Mouse (Mus musculus): ENCODE data around the gene Srpk2. TPM values are rescaled to one million over a fixed set of nuclear protein-coding genes. Genes with fewer than 3 reads are reported as not detected.
"Not testable (repeated sequence)": the region's sequence is repeated elsewhere in the genome, so short reads cannot be mapped to it uniquely, and the experiment has no call there.

Srpk2 gene
- polyA plus RNA-seq, 1 experiment from 2014 or later = 71.4 TPM

DNA sequence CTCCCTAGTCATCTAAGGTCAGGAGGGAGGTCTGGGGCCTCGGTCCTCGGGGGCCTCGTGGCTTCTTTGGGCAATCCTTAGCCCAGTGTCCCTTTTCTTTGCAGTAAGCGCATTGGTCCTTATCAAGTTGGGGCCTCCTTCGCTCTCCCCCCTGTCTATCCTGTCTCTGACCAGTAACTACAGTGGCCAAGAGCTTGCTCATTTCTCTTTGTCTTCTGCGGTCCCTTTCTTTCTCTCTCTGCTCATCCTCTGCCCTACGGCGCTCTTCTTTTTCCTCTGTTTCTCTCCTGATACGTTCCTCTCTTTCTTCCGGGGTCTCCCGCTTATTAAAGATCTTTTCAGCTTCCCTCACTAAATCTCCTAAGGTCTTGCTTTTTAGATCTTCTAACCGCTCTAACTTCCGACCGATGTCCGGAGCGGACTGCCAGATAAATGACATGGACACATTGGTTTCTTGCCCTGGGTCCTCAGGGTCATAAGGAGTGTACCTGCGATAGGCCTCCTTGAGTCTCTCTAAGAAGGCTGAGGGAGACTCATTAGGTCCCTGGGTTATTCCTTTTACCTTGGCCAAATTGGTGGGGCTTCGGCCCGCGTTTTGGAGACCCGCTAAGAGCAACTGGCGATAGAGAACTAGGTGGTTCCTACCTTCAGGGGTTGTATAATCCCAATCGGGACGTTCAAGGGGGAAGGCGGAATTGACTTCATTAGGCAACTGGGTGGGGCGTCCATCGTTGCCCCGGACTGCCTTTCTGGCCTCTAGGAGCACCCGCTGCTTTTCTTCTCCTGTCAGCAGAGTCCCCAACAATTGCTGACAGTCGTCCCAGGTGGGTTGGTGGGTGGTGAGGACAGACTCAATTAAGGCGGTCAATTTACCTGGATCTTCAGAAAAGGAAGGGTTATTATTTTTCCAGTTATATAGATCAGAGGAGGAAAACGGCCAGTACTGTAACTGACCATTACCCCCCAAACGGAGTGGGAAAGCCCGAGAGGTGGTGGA, 22.5 kb upstream of the Srpk2 start:
- WGBS = 97% methylated on average over 34 of the region's 34 CpGs
- not testable (repeated sequence) for H3K9ac ChIP-seq; H3K27ac ChIP-seq; H3K4me3 ChIP-seq (replicated peaks); H3K4me1 ChIP-seq; H3K27me3 ChIP-seq; H3K4me2 ChIP-seq; ATAC-seq (ENCODE audit: low FRiP score)
- Histone ChIP-seq H3K9me3 (peaks cover 60% of the 10 kb centered on the region), H3K36me3 (replicated peaks) (peaks cover 72% of the 10 kb centered on the region)

GRCm38 (mm10) chr5:23697457-23697856, 13.0 kb upstream of the Srpk2 start:
- Histone ChIP-seq H3K4me1 (no peaks in the 10 kb centered on the region), H3K4me3 (replicated peaks) (no peak overlapping the region), H3K9ac (no peak overlapping the region), H3K27me3 (no peaks in the 10 kb centered on the region), H3K27ac (no peak overlapping the region), H3K36me3 (replicated peaks) (peaks cover 48% of the 10 kb centered on the region), H3K4me2 (no peak overlapping the region), H3K9me3 (peaks cover 30% of the 10 kb centered on the region)
- no peak for ATAC-seq (ENCODE audit: low FRiP score)
- 89% methylated on average over 1 of the region's 1 CpGs for WGBS

- 91% methylated on average over 4 of the region's 4 CpGs for WGBS
- ATAC-seq (ENCODE audit: low FRiP score) = no peak
- Histone ChIP-seq H3K36me3 (replicated peaks) (no peaks in the 10 kb centered on the region), H3K27ac (no peak overlapping the region), H3K9ac (no peak overlapping the region), H3K9me3 (no peaks in the 10 kb centered on the region), H3K4me1 (no peaks in the 10 kb centered on the region), H3K27me3 (no peaks in the 10 kb centered on the region), H3K4me3 (replicated peaks) (no peak overlapping the region), H3K4me2 (no peak overlapping the region)
Measured at GRCm38 (mm10) chr5:23683431-23683830, 986 bp downstream of the Srpk2 start.

GRCm38 (mm10) chr5:23679006-23679405, 5.4 kb downstream of the Srpk2 start:
- Histone ChIP-seq H3K27me3 (no peaks in the 10 kb centered on the region), H3K4me2 (no peak overlapping the region), H3K9ac (no peak overlapping the region), H3K9me3 (no peaks in the 10 kb centered on the region), H3K4me1 (peaks cover 3% of the 10 kb centered on the region; the same call in 1 of the 2 replicates), H3K27ac (no peak overlapping the region), H3K36me3 (replicated peaks) (no peaks in the 10 kb centered on the region), H3K4me3 (replicated peaks) (no peak overlapping the region)
- 53% methylated on average over 3 of the region's 3 CpGs for WGBS
- ATAC-seq (ENCODE audit: low FRiP score) = no peak

- no peak overlapping the region for H3K4me3 ChIP-seq (replicated peaks)
- H3K36me3 ChIP-seq (replicated peaks) = no peaks in the 10 kb centered on the region
- H3K27ac ChIP-seq = no peak overlapping the region
- H3K4me1 ChIP-seq = peaks cover 3% of the 10 kb centered on the region; the same call in 1 of the 2 replicates
- WGBS = 96% methylated on average over 5 of the region's 5 CpGs
- no peak for ATAC-seq (ENCODE audit: low FRiP score)
- H3K9ac ChIP-seq = no peak overlapping the region
- no peaks in the 10 kb centered on the region for H3K27me3 ChIP-seq
- H3K4me2 ChIP-seq = no peak overlapping the region
- no peaks in the 10 kb centered on the region for H3K9me3 ChIP-seq
Measured at GRCm38 (mm10) chr5:23677883-23678282, 6.5 kb downstream of the Srpk2 start.

DNA sequence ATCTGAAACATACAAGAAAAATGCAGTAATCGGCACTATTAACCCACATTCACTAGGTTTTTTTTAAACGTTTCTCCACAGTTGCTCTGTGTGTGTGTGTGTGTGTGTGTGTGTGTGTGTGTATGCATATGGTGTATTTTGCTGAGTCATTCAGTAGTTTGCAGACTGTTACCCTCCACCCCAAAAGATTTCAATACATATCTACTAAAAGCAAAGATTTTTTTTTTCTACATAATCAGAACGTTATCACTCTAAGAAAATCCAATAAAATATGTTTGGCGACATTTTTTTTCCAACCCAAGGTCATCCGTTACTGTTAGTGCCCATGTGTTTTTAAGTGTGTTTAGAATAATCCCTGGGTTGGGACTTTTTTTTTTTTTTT, 7.4 kb downstream of the Srpk2 start:
- 86% methylated on average over 5 of the region's 5 CpGs for WGBS

GRCm38 (mm10) chr5:23676156-23677071, 8.0 kb downstream of the Srpk2 start:
- H3K27ac ChIP-seq = peak overlapping the region; percentile 82
- peak overlapping the region; percentile 92 for H3K4me3 ChIP-seq (replicated peaks)
- peak overlapping the region; percentile 81 for H3K4me2 ChIP-seq
- WGBS = 9% methylated on average over 31 of the region's 41 CpGs
- no peaks in the 10 kb centered on the region for H3K9me3 ChIP-seq
- H3K27me3 ChIP-seq = no peaks in the 10 kb centered on the region
- no peaks in the 10 kb centered on the region for H3K36me3 ChIP-seq (replicated peaks)
- peak; percentile 71 for ATAC-seq (ENCODE audit: low FRiP score)
- peaks cover 3% of the 10 kb centered on the region; the same call in 1 of the 2 replicates for H3K4me1 ChIP-seq
- peak overlapping the region; percentile 84 for H3K9ac ChIP-seq

More for the DNA sequence above, 7.4 kb downstream of the Srpk2 start:
- ATAC-seq (ENCODE audit: low FRiP score) = no peak
- H3K4me1 ChIP-seq = peaks cover 3% of the 10 kb centered on the region; the same call in 1 of the 2 replicates
- no peak overlapping the region for H3K4me3 ChIP-seq (replicated peaks)
- H3K27ac ChIP-seq = no peak overlapping the region
- H3K36me3 ChIP-seq (replicated peaks) = no peaks in the 10 kb centered on the region
- H3K9ac ChIP-seq = no peak overlapping the region
- no peak overlapping the region for H3K4me2 ChIP-seq
- no peaks in the 10 kb centered on the region for H3K9me3 ChIP-seq
- no peaks in the 10 kb centered on the region for H3K27me3 ChIP-seq

GRCm38 (mm10) chr5:23675499-23676155, 8.8 kb downstream of the Srpk2 start:
- H3K9ac ChIP-seq = peak overlapping the region; percentile 84
- WGBS = under 1% methylated on average over 51 of the region's 95 CpGs
- peak overlapping the region; percentile 92 for H3K4me3 ChIP-seq (replicated peaks)
- no peaks in the 10 kb centered on the region for H3K27me3 ChIP-seq
- peak overlapping the region; percentile 82 for H3K27ac ChIP-seq
- H3K4me1 ChIP-seq = peaks cover 3% of the 10 kb centered on the region; the same call in 1 of the 2 replicates
- H3K36me3 ChIP-seq (replicated peaks) = no peaks in the 10 kb centered on the region
- no peaks in the 10 kb centered on the region for H3K9me3 ChIP-seq
- ATAC-seq (ENCODE audit: low FRiP score) = peak; percentile 90
- peak overlapping the region; percentile 81 for H3K4me2 ChIP-seq

DNA sequence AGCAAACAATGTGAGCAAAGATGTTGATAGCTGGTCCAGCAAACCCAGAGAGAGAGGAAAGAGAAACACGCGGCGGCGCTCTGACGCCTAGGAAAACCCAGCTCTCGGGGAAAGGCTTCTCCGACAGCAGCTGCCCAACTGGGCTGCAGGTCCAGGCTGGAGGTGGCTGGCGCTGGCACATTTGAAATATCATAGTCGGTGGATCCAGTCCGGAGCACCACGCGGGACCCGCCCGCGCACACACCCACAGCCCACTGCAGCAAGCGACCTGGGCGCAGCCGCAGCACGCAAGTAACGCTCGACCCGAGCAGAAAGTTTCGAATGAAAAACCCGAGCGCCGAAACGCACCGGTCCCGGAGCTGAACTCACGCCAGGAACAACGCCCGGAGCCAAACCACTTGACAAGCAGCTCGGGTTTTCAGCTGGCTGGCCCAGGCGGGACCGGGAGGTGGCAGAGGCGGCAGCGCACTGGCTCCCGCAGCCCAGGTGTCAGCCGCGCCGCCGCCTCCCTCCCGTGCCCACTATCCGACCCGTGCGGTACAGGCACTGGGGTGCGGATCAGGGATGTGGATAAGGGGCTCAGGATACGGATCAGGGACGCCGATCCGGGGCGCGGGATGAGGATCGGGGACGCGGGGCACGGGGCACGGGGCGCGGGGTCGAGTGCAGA, 9.5 kb downstream of the Srpk2 start:
- Histone ChIP-seq H3K36me3 (replicated peaks) (no peaks in the 10 kb centered on the region), H3K4me3 (replicated peaks) (peak overlapping the region; percentile 92), H3K27ac (peak overlapping the region; percentile 82), H3K4me1 (peaks cover 3% of the 10 kb centered on the region; the same call in 1 of the 2 replicates), H3K9ac (peak overlapping the region; percentile 84), H3K9me3 (no peaks in the 10 kb centered on the region), H3K4me2 (peak overlapping the region; percentile 81), H3K27me3 (no peaks in the 10 kb centered on the region)
- ATAC-seq (ENCODE audit: low FRiP score) = peak; percentile 76
- under 1% methylated on average over 61 of the region's 61 CpGs for WGBS

- H3K36me3 ChIP-seq (replicated peaks) = no peaks in the 10 kb centered on the region
- no peak overlapping the region for H3K27ac ChIP-seq
- no peak overlapping the region for H3K4me3 ChIP-seq (replicated peaks)
- no peaks in the 10 kb centered on the region for H3K27me3 ChIP-seq
- H3K9ac ChIP-seq = no peak overlapping the region
- no peak overlapping the region for H3K4me2 ChIP-seq
- no peak for ATAC-seq (ENCODE audit: low FRiP score)
- H3K9me3 ChIP-seq = no peaks in the 10 kb centered on the region
- H3K4me1 ChIP-seq = peaks cover 3% of the 10 kb centered on the region; the same call in 1 of the 2 replicates
- WGBS = 66% methylated on average over 7 of the region's 7 CpGs
Measured at GRCm38 (mm10) chr5:23672136-23672535, 12.3 kb downstream of the Srpk2 start.

DNA sequence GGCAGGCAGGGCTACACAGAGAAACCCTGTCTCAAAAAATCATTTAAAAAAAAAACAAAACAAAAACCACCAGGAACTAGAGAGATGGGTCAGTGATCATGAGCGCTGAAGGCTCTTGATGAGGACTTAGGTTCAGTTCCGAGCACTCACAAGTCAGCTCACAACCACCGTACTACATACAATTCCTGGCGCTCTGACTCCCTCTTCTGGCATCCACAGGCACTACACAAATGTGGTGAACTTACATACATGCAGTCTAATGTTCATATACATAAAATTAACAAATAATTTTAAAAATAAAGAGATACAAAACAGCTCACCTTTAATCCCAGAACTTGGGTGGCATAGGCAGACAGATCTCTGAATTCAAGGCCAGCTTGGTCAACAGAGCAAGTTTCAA, 13.5 kb downstream of the Srpk2 start:
- Histone ChIP-seq H3K27me3 (no peaks in the 10 kb centered on the region), H3K9me3 (no peaks in the 10 kb centered on the region), H3K9ac (no peak overlapping the region), H3K4me1 (no peaks in the 10 kb centered on the region), H3K4me3 (replicated peaks) (no peak overlapping the region), H3K4me2 (no peak overlapping the region), H3K27ac (no peak overlapping the region), H3K36me3 (replicated peaks) (no peaks in the 10 kb centered on the region)
- WGBS = 88% methylated on average over 4 of the region's 4 CpGs
- ATAC-seq (ENCODE audit: low FRiP score) = no peak

Measured in forebrain, embryonic 12.5 days (tissue).